In genomic region chr2:164150086-164150760, GRCm38 (mm10) we compare ENCODE assay signal across 16 mouse cellular contexts. TPM values are rescaled to one million over a fixed set of nuclear protein-coding genes. Genes with fewer than 3 reads are reported as not detected.
DNase-seq lines count a peak whose midpoint lies in the region; ATAC-seq lines count a peak whose summit lies in the region.
"Had no signal": no experiment of that assay in that cellular context is flagged by ENCODE, and none has a peak within 500 bp of the region (broad histone marks: within the 10 kb centered on the region; RNA-seq: fewer than 3 reads in every experiment).

No protein-coding gene starts in this region.

- H3K9me3 ChIP-seq in limb, embryonic 10.5 days (replicated peaks): no peaks in the 10 kb centered on the region
- H3K9me3 ChIP-seq in midbrain, embryonic 13.5 days: no peaks in the 10 kb centered on the region

- no peak for ATAC-seq in granulocyte monocyte progenitor cell, adult 5-6 weeks (replicated peaks; ENCODE audit: poor library complexity, severe bottlenecking)
- no peak for ATAC-seq in midbrain, embryonic 13.5 days

- 36% methylated on average over 14 of the region's 14 CpGs for WGBS in limb, embryonic 10.5 days
- WGBS in midbrain, embryonic 13.5 days: 53% methylated on average over 14 of the region's 14 CpGs

- peaks cover 24% of the 10 kb centered on the region for H3K4me1 ChIP-seq in limb, embryonic 10.5 days
- H3K4me1 ChIP-seq in midbrain, embryonic 13.5 days (replicated peaks): no peaks in the 10 kb centered on the region

- H3K4me3 ChIP-seq in limb, embryonic 10.5 days: no peak overlapping the region
- no peak overlapping the region for H3K4me3 ChIP-seq in midbrain, embryonic 13.5 days (replicated peaks)

- peak; percentile 19 for DNase-seq in heart, postnatal 4 days
- no peak for DNase-seq in heart, adult 18-20 months
- DNase-seq in Muller cell, postnatal 12 days (ENCODE audit: inconsistent ontology term): peak; percentile 60
- peak; percentile 44 for DNase-seq in embryo, embryonic 11 days
- peak; percentile 52 for DNase-seq in limb, embryonic 10.5 days (ENCODE audit: low spot score)
- no peak for DNase-seq in adrenal gland, adult (ENCODE audit: inconsistent age in 2 of 2, low spot score in 1 of 2)
- DNase-seq: adrenal gland, adult 8-10 months; cerebellum, adult 11-12 months; right cerebral cortex, adult 18-20 months had no signal

- no peak overlapping the region for H3K4me2 ChIP-seq in midbrain, embryonic 13.5 days (replicated peaks)

- no peak overlapping the region for H3K9ac ChIP-seq in midbrain, embryonic 13.5 days (replicated peaks)

- H3K27me3 ChIP-seq in limb, embryonic 10.5 days (ENCODE audit: low read depth, poor library complexity, severe bottlenecking): no peaks in the 10 kb centered on the region
- no peaks in the 10 kb centered on the region for H3K27me3 ChIP-seq in midbrain, embryonic 13.5 days

- H3K27ac ChIP-seq in limb, embryonic 10.5 days: peak overlapping the region; percentile 75
- H3K27ac ChIP-seq in midbrain, embryonic 13.5 days: no peak overlapping the region

- peaks cover 35% of the 10 kb centered on the region for H3K36me3 ChIP-seq in limb, embryonic 10.5 days
- peaks cover 41% of the 10 kb centered on the region for H3K36me3 ChIP-seq in midbrain, embryonic 13.5 days

RNA-seq across cellular contexts. Expression of gene Kcns1, which starts 20.7 kb away (rescaled TPM):
- under 1 TPM in 1 of 2 experiments, not detected in 1; 0.19 TPM for total RNA-seq in heart, postnatal 4 days (2021)
- under 1 TPM in 1 of 2 experiments, not detected in 1; 0.10 TPM for total RNA-seq in heart, adult 18-20 months (2021)
- 0.15 TPM in 1 of 2 replicates, not detected in the other for polyA plus RNA-seq in limb, embryonic 10.5 days (2016; fragmentation: Nextera tagmentation; extraction: Ambion mirVana)
- 0.41 TPM in 1 of 2 replicates, not detected in the other for total RNA-seq in granulocyte monocyte progenitor cell, adult 5-6 weeks (2014; fragmentation: Nextera tagmentation)
- 0.26 and 0.60 TPM in 2 replicates for total RNA-seq in granulocyte monocyte progenitor cell, adult 5-6 weeks (2017)
- polyA plus RNA-seq in midbrain, embryonic 13.5 days (2015; fragmentation: Nextera tagmentation; extraction: Ambion mirVana): 0.16 and 0.23 TPM in 2 replicates
- polyA plus RNA-seq: forebrain, embryonic 11.5 days; liver, embryonic 16.5 days had no signal

RNA-seq across cellular contexts. Expression of gene Wfdc5, which starts 32.3 kb away (rescaled TPM):
- total RNA-seq in heart, postnatal 4 days (2021): not detected
- total RNA-seq in heart, adult 18-20 months (2021): not detected
- not detected in 2 replicates for polyA plus RNA-seq in limb, embryonic 10.5 days (2016; fragmentation: Nextera tagmentation; extraction: Ambion mirVana)
- not detected in 2 replicates for total RNA-seq in granulocyte monocyte progenitor cell, adult 5-6 weeks (2014; fragmentation: Nextera tagmentation)
- total RNA-seq in granulocyte monocyte progenitor cell, adult 5-6 weeks (2017): not detected in 2 replicates
- polyA plus RNA-seq in midbrain, embryonic 13.5 days (2015; fragmentation: Nextera tagmentation; extraction: Ambion mirVana): not detected in 2 replicates
- total RNA-seq: adrenal gland, adult 8-10 months; heart, postnatal 10 days; layer of hippocampus, postnatal 10 days had no signal
- polyA plus RNA-seq: forebrain, embryonic 11.5 days; liver, embryonic 16.5 days had no signal

RNA-seq across cellular contexts. Expression of gene Wfdc12, which starts 40.2 kb away (rescaled TPM):
- total RNA-seq in heart, postnatal 4 days (2021): not detected
- total RNA-seq in heart, adult 18-20 months (2021): not detected
- not detected in 2 replicates for polyA plus RNA-seq in limb, embryonic 10.5 days (2016; fragmentation: Nextera tagmentation; extraction: Ambion mirVana)
- total RNA-seq in granulocyte monocyte progenitor cell, adult 5-6 weeks (2014; fragmentation: Nextera tagmentation): not detected in 2 replicates
- 0.88 TPM in 1 of 2 replicates, not detected in the other for total RNA-seq in granulocyte monocyte progenitor cell, adult 5-6 weeks (2017)
- not detected in 2 replicates for polyA plus RNA-seq in midbrain, embryonic 13.5 days (2015; fragmentation: Nextera tagmentation; extraction: Ambion mirVana)
- total RNA-seq: heart, postnatal 10 days; layer of hippocampus, postnatal 10 days had no signal
- polyA plus RNA-seq: forebrain, embryonic 11.5 days; liver, embryonic 16.5 days; stomach, embryonic 16.5 days had no signal

RNA-seq across cellular contexts. Expression of gene Wfdc15a, which starts 49.7 kb away (rescaled TPM):
- total RNA-seq in heart, postnatal 4 days (2021): not detected
- total RNA-seq in heart, adult 18-20 months (2021): not detected
- polyA plus RNA-seq in limb, embryonic 10.5 days (2016; fragmentation: Nextera tagmentation; extraction: Ambion mirVana): not detected in 2 replicates
- total RNA-seq in granulocyte monocyte progenitor cell, adult 5-6 weeks (2014; fragmentation: Nextera tagmentation): not detected in 2 replicates
- total RNA-seq in granulocyte monocyte progenitor cell, adult 5-6 weeks (2017): not detected in 2 replicates
- not detected in 2 replicates for polyA plus RNA-seq in midbrain, embryonic 13.5 days (2015; fragmentation: Nextera tagmentation; extraction: Ambion mirVana)
- total RNA-seq: adrenal gland, adult 8-10 months; heart, postnatal 10 days; layer of hippocampus, postnatal 10 days had no signal
- polyA plus RNA-seq: forebrain, embryonic 11.5 days; liver, embryonic 16.5 days; stomach, embryonic 16.5 days had no signal

Comparison
In these comparisons a context has a peak if more than half of its experiments do, and no peak if none do; other contexts are left out.
1. DNase-seq: peak in heart, postnatal 4 days (single experiment), Muller cell, postnatal 12 days (single experiment), embryo, embryonic 11 days (single experiment) and limb, embryonic 10.5 days (single experiment); none in heart, adult 18-20 months (0 of 2) and adrenal gland, adult (0 of 2).